Mouse (Mus musculus) spleen, postnatal 10 days (tissue): ENCODE results near the gene Cdkn1a.
A peak's percentile ranks its signal among the peaks of the same experiment; 100 is the strongest.

Experiments used
- DNase-seq, 2 experiments: peaks; one replicate each; pipeline ENCODE4 v3.0.0; 2021 to 2022; ENCODE audit warnings: low spot score in 2 of 2

Gene Cdkn1a

DNA sequence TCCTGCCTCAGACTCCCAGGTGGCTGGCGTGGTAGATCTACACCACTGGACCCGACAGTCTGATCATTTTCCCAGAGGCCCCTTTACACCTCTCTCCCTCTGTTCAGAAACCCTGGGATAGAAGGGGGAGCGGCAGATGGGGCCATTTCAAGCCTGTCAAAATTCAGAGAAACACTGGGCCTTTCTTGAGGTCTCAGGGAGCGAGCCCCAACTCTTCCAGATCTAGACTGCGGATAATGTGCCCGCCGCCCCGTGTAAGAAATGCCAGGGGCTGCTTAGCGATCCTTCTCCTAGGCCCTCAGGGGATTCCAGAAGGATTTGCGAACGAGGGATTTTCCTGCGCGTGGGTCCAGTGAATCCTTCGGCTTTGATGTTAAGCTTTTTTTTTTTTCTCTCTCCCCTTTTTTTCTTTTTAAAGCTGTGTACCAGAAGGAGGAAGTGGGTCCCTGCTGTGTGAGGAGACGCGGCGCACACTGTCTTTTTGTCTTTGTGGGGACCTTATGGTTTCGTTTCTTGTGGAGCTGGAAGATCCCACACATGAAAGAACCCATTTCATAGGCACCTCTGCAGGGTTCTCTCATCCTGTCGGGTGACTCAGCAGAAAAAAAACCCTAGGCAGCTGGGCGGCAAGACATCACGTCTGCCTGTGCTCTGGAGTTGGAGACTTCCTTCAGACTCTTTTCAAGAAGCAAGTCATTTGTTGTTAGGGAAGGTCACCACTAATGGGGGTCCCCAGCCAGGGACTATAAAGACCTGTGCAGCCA lies 9.0 kb upstream of the Cdkn1a start:
- DNase-seq = peak in 1 of 2 experiments; percentile 29

DNA sequence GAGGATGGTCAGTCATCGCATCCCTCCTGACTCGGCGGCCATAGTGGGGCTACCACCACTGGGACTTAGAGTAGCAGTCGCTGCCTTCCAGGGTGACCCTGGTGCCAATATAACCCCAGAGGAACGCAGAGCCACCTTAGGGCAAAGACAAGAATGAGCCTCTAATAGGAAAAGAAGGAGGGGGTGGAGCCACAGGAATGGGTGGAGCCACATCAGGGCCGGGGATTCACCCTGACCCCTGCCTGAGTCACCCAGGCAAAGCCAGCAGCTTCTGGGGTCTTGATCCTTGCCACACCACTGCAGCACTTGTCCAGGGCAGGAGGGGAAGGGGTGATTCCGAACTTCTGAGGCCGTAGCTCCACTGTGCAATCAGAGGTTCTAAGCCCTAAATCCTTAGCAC lies 7.2 kb upstream of the Cdkn1a start:
- DNase-seq = no peak

DNA sequence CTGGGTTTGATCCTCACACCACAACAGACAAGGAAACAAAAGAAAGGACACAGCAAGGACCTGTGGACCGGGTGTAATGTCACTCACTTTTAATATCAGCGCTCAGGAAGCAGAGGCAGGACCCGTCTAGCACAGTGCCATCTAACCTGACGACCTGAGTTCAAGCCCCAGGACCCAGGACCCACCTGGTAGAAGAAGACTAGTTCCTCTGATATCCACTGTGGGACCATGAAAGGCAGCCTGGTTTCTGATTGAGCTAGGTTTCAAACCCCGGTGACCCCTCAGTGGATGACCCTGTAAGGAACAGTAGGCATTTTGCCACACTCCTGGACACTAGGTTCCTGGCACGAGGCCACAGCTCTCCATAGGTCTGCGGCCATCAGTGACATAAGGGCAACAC lies 6.1 kb upstream of the Cdkn1a start:
- DNase-seq = peak in 1 of 2 experiments; percentile 8

DNA sequence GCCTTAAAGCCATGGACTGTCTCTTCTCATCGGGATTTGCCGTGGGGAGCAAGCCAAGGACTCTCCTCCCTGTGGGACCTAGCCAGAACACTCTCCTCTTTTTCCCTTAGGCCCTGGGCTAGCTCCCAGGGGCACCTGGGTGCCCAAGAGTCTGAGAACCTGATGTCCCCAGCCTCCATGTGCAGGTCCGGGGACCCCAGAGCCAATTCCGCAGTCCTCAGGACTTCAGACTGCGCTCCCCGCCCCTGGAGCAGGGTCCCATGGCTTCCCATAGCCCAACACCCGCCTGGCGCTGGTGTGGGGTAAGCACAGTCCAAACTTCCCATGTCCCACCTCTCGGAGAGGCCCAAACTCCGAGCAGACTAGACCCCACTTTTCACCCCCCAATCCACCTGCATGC lies 5.5 kb upstream of the Cdkn1a start:
- peak in 1 of 2 experiments; percentile 10 for DNase-seq

DNA sequence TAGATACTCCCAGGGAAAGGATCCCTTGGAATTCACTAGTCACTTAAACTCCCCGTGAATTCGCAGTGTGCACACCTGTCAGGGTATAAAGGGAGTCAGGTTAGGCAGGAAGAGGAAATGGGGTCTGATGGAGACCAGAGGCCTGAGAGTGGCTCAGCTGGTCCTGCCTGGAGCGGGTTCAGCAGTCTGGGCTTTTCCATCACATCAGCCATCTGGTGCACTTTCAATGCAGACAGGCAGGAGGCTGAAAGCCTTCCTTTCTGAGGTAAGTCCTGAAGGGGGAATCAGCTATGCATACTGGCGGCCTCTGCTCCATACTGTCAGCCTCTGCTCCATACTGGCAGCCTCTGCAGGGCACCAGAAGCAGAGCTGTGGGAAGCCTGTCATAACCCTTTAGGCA lies 3.9 kb upstream of the Cdkn1a start:
- DNase-seq = peak in 1 of 2 experiments; percentile 4

DNA sequence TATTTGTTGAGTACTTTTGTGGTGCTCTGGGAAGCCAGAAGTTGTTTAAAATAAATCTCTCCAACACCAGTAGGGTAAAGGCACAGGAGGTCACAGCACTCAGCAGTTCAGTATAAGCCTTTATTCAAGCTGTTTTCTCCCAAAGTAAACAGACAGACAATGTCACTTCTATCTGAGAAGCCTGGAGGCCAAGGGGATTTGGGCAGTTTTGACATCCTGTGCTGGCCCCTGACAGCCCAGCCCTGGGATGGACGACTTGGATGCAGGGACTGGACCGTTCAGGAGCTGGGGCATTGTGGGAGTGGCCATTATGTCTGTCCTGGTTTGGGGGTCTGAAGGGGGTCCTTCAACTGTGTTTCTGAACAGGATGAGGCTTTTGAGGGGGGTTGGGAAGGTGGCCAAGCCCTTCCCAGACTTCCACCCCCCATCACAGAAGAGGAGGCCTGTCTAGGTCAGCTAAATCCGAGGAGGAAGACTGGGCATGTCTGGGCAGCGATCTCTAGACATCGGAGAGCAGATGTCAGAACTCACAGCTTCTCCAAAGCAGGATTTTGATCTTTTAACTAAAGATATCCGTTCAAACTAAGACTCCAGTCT lies 670 bp downstream of the Cdkn1a start:
- peak in 1 of 2 experiments; percentile 10 for DNase-seq

DNA sequence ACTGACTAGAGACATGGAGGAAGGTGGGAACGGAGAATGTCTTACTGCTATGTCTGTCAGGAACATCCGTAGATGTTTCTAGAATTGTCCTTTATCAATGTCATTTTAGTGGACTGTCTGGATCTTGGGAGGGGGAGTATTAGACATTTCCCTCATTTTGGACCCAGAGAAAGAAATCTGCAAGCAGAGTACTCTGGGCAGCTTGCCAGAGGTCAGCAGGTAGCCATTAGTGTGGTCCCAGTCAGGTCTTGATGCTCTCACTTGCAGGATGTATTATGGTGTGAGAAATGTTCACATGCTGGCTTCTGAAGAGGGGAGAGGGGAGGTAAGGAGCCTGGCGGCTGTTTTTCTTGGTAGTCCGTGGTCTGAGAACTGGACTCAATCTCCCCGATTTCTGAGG lies 1.7 kb downstream of the Cdkn1a start:
- peak in 1 of 2 experiments; percentile 7 for DNase-seq

DNA sequence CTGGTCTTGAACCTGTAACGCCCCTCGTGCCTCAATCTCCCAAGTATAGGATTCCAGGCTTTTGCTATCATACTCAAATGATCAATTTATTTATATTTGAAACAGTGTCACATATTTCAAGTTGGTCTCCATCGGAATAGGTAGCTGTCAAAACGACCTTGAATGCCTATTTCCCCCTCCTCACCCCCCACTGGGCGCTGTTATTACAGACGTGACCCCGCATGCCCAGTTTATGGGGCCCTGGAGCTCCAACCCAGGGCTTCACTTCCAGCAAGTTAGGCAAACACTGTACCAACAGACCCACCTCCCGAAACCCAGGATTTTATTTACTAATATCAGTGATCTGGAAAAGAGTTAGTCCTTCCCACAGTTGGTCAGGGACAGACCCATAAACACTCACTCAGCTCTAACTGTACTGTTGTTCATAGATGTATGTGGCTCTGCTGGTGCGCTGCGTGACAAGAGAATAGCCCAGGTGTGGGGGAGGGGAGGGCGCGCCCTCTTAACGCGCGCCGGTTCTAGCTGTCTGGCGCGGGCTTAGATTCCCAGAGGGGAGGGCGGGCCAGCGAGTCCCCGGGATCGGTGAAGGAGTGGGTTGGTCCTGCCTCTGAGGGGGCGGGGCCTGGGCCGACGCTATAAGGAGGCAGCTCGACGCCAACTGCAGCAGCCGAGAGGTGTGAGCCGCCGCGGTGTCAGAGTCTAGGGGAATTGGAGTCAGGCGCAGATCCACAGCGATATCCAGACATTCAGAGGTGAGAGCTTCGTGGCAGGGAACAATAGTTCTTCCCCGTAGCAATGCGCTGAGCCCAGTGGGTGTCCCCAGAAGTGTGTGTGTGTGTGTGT lies 2.6 kb downstream of the Cdkn1a start:
- peak; percentile 64 to 80 for DNase-seq

DNA sequence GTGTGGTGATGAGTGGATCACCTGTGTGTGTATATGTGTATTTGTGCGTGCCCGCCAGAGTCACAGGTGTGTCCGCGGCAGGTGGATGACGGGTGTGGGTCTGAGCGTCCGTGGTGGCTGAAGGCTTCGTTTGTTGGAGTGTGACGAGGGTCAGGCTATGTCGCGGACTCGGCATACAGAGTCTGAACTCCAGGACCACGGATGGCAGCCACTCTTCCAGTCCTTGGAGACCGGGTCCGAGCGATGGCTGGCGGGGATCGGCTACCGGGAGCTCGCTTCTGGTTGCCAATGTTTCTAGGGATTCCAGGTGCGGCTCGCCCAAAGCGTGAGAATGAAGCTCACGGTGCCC lies 3.2 kb downstream of the Cdkn1a start:
- DNase-seq = peak in 1 of 2 experiments; percentile 26

DNA sequence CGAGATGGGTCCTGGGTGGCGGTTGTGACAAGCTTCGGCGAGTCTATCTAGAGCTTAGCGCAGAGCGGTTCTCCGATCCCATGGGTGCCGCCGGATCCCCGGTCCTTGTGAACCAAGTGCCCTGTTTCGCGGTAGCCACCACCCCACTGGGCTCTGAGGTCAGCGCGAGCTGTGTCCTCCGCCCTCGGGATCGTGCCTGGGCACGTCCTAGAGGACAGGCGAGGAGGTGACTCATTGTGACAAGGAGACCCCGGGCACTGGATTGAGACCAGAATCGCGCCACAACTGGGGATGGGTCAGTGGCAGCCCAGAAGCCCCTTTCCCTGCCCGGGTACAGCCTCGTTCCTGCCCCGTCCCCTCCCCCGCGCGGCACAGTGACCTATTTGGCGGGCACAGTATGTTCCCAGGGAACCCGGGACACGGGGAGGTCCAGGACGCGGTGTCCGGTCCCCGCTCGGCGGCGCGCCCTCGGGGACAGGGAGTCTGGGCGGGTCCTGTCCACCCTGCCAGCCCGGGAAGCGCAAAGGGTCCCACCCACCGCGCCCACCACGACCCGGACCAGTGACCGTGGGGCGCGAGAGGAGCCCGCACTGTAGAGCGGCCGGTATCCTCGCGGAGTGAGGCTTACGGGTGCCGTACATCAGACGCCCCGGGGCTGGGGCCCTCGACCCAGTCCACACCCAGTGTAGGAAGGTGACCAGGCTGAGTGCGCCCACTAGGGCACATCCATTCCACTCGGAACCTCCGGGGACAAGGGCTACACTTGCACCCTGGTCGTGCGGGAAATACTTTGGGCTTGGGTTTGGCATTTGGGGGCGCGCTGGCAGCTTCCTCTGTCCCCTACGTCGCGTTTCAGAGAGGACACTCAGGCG lies 3.8 kb downstream of the Cdkn1a start:
- DNase-seq = peak; percentile 53 to 61

DNA sequence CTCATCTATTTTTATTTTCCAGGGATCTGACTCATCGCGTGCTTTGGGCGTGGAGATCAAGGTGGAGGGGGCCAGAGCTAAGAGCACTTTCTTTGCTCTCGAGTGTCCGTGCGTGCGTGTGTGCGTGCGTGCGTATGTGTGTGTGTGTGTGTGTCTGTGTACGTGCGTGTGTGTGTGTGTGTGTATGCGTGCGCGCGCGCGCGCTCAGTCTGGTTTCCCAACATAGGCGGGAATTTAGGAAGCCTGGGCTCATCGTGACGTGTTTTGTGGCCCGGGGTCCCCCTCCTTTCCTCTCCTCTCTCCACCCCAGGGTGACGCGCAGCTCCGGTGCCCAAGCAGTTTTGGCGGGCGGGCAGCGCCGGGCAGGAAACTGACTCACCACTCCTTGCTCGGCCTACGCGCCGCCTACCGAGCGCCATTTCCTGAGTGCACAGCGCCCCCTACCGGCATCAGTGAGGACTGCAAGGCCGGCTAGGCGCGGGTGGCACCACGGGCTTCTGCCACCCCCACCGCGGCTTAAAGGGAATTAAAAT lies 4.5 kb downstream of the Cdkn1a start:
- DNase-seq = peak; percentile 95 to 96

DNA sequence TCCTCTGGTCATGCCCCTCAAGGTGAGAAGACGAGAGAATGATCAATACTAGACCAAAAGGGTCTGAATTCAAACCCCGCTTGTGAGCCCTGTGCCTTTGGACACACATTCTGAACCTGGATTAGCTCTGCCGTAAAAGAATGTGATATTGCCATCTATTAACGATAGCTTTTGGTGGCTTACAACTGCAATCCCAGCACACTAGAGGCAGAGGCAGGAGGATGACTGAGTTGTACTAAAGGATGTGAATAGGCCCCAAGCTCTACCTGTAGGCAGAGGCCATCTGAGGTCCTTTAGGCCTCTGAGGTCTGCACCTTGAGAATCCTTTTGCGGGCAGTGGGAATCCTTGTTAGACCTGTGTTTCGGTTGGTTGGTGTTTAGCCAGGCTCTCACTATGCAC lies 5.5 kb downstream of the Cdkn1a start:
- peak in 1 of 2 experiments; percentile 7 for DNase-seq

DNA sequence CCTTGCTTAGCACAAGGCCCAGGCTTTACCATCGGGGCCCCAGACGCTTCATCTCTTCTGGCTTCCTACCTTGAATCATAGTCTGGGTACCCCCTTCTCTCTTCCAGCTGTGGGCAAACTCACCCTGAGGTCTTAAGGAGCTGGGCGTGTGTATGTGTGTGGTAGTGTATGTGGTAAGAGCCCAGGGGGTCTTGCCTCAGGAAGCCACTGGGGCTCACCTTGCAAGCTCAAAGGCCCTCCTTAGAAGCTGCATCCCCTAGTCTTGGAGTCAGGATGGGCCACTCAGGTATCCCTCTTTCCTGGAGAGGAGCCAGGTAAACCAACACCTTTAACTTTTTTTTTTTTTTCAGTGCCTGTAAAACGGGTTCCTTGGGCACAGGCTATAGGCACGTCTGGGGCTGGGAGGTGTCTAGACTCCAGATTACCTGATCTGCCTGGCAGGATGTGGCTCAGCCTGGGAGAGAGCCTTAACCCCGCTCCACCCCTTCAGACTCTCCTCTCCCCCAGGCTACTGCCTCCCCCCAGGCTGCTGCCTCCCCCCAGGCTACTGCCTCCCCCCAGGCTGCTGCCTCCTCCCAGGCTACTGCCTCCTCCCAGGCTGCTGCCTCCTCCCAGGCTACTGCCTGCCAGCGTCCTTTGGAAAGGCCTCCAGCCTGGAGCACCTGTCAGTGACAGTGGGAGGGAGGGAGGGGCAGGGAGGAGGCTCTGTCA lies 6.2 kb downstream of the Cdkn1a start:
- peak in 1 of 2 experiments; percentile 8 for DNase-seq

DNA sequence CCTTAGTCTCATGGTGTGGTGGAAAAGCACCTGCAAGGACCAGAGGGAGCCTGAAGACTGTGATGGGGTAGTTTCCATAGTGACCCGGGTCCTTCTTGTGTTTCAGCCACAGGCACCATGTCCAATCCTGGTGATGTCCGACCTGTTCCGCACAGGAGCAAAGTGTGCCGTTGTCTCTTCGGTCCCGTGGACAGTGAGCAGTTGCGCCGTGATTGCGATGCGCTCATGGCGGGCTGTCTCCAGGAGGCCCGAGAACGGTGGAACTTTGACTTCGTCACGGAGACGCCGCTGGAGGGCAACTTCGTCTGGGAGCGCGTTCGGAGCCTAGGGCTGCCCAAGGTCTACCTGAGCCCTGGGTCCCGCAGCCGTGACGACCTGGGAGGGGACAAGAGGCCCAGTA lies 7.5 kb downstream of the Cdkn1a start:
- DNase-seq = no peak

DNA sequence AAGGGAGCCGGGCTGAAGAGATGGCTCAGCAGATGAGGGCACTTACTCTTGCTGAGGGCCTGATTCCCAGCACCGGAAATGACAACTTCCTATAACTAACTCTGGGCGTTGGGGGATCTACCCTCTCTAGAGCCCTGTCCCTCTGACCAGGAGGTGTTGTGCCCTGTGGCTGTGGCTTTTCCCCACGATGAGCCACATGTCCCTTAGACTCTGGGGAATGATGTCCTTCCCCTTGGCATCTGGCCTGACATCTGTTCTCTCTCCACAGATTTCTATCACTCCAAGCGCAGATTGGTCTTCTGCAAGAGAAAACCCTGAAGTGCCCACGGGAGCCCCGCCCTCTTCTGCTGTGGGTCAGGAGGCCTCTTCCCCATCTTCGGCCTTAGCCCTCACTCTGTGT lies 8.3 kb downstream of the Cdkn1a start:
- peak in 1 of 2 experiments; percentile 13 for DNase-seq

DNA sequence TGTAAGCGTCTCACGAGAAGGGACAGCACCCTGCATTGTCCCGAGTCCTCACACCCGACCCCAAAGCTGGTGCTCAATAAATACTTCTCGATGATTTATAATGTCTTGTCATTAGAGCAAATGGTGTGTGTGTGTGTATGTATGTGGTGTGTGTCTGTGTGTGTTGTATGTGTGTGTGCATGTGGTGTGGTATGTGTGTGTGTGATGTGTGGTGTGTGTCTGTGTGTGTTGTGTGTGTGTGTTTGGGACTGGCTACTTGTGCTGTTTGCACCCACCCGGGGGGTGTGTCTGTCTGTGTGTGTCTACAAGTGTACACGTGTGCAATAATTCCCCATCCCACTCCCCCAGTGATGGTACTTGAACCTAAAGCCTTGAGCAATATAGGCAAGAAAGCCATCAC lies 9.9 kb downstream of the Cdkn1a start:
- DNase-seq = peak in 1 of 2 experiments; percentile 8

DNA sequence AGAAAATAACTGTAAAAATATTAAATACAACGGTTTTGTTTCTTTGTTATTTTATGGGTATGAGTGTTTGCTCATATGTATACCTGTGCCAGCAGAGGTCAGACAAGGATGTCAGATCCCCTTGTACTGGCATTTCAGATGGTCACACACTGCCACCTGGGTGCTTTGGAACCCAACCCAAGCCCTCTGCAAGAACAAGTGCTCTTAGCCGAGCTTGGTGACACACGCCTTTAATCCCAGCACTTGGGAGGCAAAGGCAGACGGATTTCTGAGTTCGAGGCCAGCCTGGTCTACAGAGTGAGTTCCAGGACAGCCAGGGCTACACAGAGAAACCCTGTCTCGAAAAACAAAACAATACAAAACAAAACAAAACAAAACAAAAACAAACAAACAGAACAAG lies 19.6 kb downstream of the Cdkn1a start:
- peak in 1 of 2 experiments; percentile 4 for DNase-seq

DNA sequence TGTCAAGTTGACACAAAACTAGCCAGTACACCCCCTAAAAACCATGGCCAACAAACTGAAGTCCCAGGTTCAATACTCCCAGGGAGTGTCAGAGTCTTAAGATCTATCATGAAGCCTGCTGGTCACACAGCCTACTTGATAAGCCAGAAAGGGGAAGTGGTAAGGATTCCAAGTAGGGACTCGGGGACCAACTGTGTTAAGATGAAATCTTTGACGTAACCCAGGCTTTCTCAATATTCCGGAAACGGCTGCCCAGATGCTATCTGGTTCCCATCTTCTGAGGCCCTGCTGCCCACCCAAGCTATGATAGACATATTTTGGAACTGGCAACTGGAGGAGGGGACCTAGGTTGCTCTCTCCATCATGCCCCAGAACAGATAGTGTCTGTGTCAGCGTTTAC lies 20.6 kb downstream of the Cdkn1a start:
- DNase-seq = peak in 1 of 2 experiments; percentile 13

DNA sequence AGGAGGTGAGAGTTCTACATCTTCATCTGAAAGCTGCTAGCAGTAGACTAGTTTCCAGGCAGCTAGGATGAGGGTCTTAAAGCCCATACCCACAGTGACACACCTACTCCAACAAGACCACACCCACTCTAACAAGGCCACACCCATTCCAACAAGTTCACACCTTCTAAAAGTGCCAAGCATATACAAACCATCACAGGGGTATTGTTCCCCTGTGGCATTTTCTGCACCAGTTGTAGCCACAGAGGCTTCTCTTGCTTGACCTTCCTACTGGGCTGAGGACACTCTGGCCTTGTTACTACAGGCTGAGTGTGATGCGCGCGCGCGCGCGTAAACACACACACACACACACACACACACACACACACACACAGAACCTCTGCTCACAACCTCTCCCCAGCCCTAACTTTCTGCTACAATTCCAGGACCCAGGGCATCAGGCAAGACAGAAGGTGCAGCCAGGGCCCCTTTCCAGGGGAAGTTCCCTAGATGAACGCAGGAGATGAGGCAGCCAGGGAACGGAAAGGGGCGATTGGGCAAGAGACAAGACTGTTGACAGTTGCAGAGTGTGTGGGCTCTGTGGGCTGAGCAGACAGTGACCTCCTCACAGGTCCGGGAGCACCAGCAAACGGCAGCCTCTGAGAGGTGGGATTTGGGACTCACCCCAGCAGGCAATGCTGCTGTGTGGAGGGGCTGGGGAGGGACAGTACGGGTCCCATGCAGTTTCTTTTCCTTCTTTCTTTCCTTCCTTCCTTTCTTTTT lies 23.0 kb downstream of the Cdkn1a start, which contains the start of gene Rab44:
Gene Rab44, plus strand, starts transcription at position 555 of the 762 bp plus-strand sequence.
- peak in 1 of 2 experiments; percentile 24 for DNase-seq

DNA sequence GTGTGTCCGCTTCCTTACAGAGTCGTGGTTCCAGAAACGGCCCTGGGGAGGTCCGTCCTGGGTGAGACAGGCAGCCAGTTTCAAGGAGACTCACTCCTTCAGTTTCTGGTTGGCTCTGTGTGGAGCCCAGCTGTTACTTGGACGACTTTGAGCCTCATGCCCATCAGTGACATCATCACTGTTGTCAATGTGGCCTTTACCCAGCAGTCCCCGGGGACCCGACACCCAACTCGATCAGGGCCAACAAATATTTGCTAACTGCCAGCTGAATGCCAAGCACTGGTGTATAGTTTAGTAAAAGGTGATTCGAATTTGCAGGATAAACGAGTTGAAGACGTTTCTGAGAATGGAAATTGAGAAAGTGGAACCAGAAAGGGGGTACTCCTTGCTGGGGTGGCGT lies 25.2 kb downstream of the Cdkn1a start:
- peak in 1 of 2 experiments; percentile 15 for DNase-seq
